Mouse (Mus musculus) midbrain, embryonic 15.5 days (tissue): ENCODE results near the gene Enpp5. TPM values are rescaled to one million over a fixed set of nuclear protein-coding genes. Genes with fewer than 3 reads are reported as not detected.
A peak's percentile ranks its signal among the peaks of the same experiment; 100 is the strongest.

Source experiments
- ATAC-seq: fragments of 200-750 bp; cut with Nextera tagmentation; replicated peaks from 2 replicates; pipeline ENCODE4 v1.8.0; 2017; ENCODE audit warnings: moderate TSS enrichment
- H3K27ac ChIP-seq: fragments of 300-500 bp; sonication (generic); 2 replicates; pipeline ENCODE4 v1.5.1; 2015; ENCODE audit warnings: mild to moderate bottlenecking, inconsistent platforms
- H3K27me3 ChIP-seq: fragments of 300-500 bp; sonication (generic); replicated peaks from 2 replicates; pipeline ENCODE4 v1.6.1; 2015; ENCODE audit warnings: inconsistent platforms
- H3K36me3 ChIP-seq: fragments of 300-500 bp; sonication (generic); replicated peaks from 2 replicates; pipeline ENCODE4 v1.6.1; 2015; ENCODE audit warnings: inconsistent platforms
- H3K4me1 ChIP-seq: fragments of 300-500 bp; sonication (generic); 2 replicates; pipeline ENCODE4 v1.6.1; 2015; ENCODE audit warnings: inconsistent platforms
- H3K4me2 ChIP-seq: fragments of 300-500 bp; sonication (generic); 2 replicates; pipeline ENCODE4 v1.6.1; 2015; ENCODE audit warnings: inconsistent platforms, mild to moderate bottlenecking, moderate library complexity
- H3K4me3 ChIP-seq: fragments of 300-500 bp; sonication (generic); 2 replicates; pipeline ENCODE4 v1.5.1; 2015; ENCODE audit warnings: mild to moderate bottlenecking, inconsistent platforms
- H3K9ac ChIP-seq: fragments of 300-500 bp; sonication (generic); 2 replicates; pipeline ENCODE4 v1.6.1; 2015; ENCODE audit warnings: mild to moderate bottlenecking, inconsistent platforms
- H3K9me3 ChIP-seq: fragments of 300-500 bp; sonication (generic); 2 replicates; pipeline ENCODE4 v1.6.1; 2016; ENCODE audit warnings: inconsistent platforms
- WGBS: fragments of 180-500 bp; shearing (Covaris S2); methylation state at CpG from one replicate; pipeline ENCODE4 v1.1.7; 2015; ENCODE audit warnings: mixed read lengths; 5-methylcytosine and 5-hydroxymethylcytosine counted together
- polyA plus RNA-seq: library from polyadenylated mRNA; unstranded; fragments of >200 nt; fragmentation: Nextera tagmentation; extraction: Ambion mirVana; gene quantifications from 2 replicates; pipeline ENCODE4 v1.2.1, GENCODE M21; 2015

Enpp5 gene
- polyA plus RNA-seq, 1 experiment from 2014 or later, result 121 TPM

DNA sequence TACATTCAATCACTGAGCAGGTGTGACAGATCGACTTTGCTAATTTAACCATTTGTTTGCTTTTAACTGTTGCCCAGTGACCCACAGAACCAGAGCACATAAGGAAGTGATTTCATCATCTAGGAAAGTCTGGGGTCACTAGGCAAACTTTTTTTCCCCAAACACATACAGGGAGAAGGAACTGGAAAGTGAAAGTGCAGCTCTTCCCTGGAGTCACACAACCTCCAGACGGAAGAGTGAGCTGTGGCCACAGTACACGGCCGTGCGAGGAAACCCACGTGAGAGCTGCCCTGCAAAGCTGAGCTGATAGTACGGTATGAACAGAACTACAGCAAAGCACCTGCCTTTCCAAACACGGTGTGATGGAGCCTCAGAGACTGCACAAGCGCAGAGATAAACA, 22.3 kb downstream of the Enpp5 start:
- H3K4me2 ChIP-seq, result no peak overlapping the region
- H3K27ac ChIP-seq, result no peak overlapping the region
- H3K4me3 ChIP-seq, result no peak overlapping the region
- no peaks in the 10 kb centered on the region for H3K9me3 ChIP-seq
- H3K27me3 ChIP-seq, result peaks cover 6% of the 10 kb centered on the region; the same call in 1 of the 2 replicates
- WGBS, result 87% methylated on average over 9 of the region's 9 CpGs
- H3K4me1 ChIP-seq, result peaks cover 7% of the 10 kb centered on the region
- H3K36me3 ChIP-seq, result no peaks in the 10 kb centered on the region
- no peak for ATAC-seq
- H3K9ac ChIP-seq, result no peak overlapping the region

DNA sequence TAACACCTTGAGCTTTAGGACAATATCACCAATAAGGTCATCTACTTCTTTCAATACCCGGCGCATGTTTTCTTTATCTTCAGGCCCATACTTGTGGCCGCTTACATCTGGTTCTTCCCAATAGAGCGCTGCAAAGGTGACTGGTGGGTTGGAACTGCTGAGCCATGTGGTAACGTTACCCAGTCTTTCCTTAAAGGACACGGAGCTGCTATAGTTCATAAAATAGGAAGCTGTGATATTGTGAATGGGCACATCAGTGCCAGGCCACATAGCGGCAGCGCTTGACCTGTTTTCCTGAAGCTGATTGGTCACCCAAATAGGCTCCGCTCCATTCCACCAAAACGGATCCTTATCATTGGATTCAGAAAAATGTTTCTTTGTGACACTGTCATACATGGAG, 23.3 kb downstream of the Enpp5 start:
- WGBS, result 95% methylated on average over 10 of the region's 10 CpGs
- H3K4me3 ChIP-seq, result no peak overlapping the region

DNA sequence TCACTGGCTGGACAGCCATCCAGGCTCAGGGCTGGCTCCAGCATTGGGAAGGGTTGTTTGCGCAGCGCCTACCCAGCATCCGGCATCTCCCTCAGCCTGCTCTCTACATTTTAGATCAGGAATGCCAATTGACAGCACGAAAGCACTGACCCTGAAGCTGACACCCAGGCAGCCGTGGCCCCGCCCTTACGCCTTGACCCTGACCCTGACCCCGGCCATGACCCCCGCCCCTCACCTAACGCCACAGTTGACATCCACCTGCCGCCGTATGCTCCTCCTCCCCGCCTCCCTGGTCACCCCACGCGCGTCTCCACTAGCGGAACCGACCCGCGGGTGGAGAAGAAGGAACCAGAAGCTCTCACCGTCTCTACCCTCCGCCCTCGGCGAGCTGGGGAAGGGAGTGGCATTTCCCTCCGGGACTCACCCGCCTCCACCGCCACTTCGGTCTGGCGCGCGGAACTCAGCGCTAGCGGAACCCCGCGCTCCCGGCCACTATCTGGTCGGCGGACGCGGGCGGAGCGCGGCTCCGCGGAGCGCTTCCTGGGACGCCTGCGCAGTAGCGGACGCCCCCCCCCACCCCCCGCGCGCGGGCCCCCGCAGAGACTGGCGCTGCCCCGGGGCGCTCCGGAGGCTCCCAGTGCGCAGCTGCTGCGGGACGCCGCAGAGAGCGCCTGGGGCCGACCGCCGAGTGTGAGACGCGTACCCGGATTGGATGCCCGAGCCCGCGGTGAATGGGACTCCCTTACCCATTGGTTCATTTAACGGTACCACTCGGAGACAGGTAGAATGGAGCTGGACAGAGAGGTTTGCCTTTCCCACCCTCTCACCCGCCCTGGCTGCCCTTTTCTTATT, 26.9 kb downstream of the Enpp5 start, which contains the start of gene Enpp4:
Gene Enpp4 (minus strand): TSS at position 523 of the 852 bp plus-strand sequence.
- Histone ChIP-seq H3K4me3 (peak within 1 kb of the TSS; percentile 81), H3K27me3 (peaks cover 6% of the 10 kb centered on the region; the same call in 1 of the 2 replicates), H3K4me2 (peak within 1 kb of the TSS; percentile 70), H3K9ac (peak within 1 kb of the TSS; percentile 75), H3K9me3 (no peaks in the 10 kb centered on the region), H3K4me1 (peaks cover 7% of the 10 kb centered on the region), H3K36me3 (no peaks in the 10 kb centered on the region), H3K27ac (peak within 1 kb of the TSS; percentile 66)
- peak; percentile 99 for ATAC-seq
- under 1% methylated on average over 73 of the region's 76 CpGs for WGBS

More for the DNA sequence above, 23.3 kb downstream of the Enpp5 start:
- no peak overlapping the region for H3K9ac ChIP-seq
- no peak overlapping the region for H3K27ac ChIP-seq
- peaks cover 6% of the 10 kb centered on the region; the same call in 1 of the 2 replicates for H3K27me3 ChIP-seq
- ATAC-seq, result no peak
- H3K9me3 ChIP-seq, result no peaks in the 10 kb centered on the region
- peaks cover 7% of the 10 kb centered on the region for H3K4me1 ChIP-seq
- no peak overlapping the region for H3K4me2 ChIP-seq
- no peaks in the 10 kb centered on the region for H3K36me3 ChIP-seq

DNA sequence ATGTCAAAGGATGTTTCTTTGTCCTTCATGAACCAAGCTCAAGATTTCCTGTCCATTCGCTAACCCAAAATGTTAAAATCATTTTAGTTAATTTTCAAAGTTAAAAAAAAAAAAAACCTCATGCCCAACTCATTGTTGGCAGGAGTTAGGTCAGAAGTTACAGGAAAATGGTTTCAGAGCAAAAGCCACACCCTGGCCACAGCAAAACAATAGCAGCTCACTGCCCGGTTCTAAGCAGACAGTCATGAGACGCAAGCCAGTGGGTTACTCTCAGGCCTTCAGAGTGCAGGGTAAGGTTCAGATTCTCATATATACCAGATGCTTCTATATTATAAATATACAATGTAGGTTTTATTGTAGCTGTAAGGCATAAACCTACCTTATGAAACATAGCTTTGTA, 29.7 kb downstream of the Enpp5 start:
- peaks cover 7% of the 10 kb centered on the region for H3K4me1 ChIP-seq
- no peak overlapping the region for H3K27ac ChIP-seq
- no peak overlapping the region for H3K4me3 ChIP-seq
- no peaks in the 10 kb centered on the region for H3K9me3 ChIP-seq
- H3K27me3 ChIP-seq, result peaks cover 6% of the 10 kb centered on the region; the same call in 1 of the 2 replicates
- 79% methylated on average over 3 of the region's 3 CpGs for WGBS
- no peak for ATAC-seq
- H3K9ac ChIP-seq, result no peak overlapping the region
- H3K4me2 ChIP-seq, result no peak overlapping the region
- H3K36me3 ChIP-seq, result no peaks in the 10 kb centered on the region

DNA sequence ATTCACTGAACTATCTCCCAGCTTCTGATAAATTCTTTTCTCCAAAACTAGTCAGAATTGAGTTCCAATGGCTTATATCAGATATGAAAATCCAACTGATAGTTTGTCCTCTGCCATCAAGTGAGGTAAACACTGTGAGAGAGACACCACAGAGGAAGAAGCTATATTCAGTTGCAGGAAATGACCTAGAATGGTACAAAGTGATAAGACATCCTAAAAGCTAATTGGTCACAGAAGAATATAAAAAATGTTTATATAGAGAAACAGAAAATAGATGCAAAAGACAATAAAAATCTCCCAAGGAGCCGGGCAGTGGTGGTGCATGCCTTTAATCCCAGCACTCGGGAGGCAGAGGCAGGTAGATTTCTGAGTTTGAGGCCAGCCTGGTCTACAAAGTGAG, 38.0 kb downstream of the Enpp5 start:
- WGBS, result 80% methylated on average over 2 of the region's 2 CpGs
- no peaks in the 10 kb centered on the region for H3K36me3 ChIP-seq
- H3K9me3 ChIP-seq, result no peaks in the 10 kb centered on the region
- ATAC-seq, result no peak
- no peak overlapping the region for H3K4me2 ChIP-seq
- H3K27me3 ChIP-seq, result no peaks in the 10 kb centered on the region
- H3K4me1 ChIP-seq, result no peaks in the 10 kb centered on the region
- no peak overlapping the region for H3K9ac ChIP-seq
- H3K27ac ChIP-seq, result no peak overlapping the region
- no peak overlapping the region for H3K4me3 ChIP-seq

DNA sequence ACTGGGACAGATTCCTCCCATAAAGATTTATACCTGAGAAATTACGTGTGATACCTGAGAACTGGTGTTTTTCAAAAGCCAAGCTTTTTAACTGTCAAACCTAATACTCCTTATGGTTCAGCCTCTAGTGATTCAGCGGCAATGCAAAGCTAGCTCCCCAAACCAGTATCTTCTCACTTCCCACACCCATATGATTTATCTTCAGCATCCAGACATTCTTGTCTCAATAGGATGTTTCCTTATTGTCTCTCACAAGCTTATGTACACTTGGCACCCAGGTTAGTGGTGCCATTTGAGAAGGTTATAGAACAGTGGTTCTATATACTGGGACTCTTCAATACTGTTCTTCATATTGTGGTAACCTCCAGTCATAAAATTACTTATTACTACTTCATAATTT, 39.1 kb downstream of the Enpp5 start:
- H3K4me2 ChIP-seq, result no peak overlapping the region
- H3K9ac ChIP-seq, result no peak overlapping the region
- H3K36me3 ChIP-seq, result no peaks in the 10 kb centered on the region
- no peak overlapping the region for H3K4me3 ChIP-seq
- no peak for ATAC-seq
- no peaks in the 10 kb centered on the region for H3K27me3 ChIP-seq
- no peak overlapping the region for H3K27ac ChIP-seq
- H3K9me3 ChIP-seq, result no peaks in the 10 kb centered on the region
- WGBS, result 76% methylated on average over 2 of the region's 2 CpGs
- H3K4me1 ChIP-seq, result no peaks in the 10 kb centered on the region

DNA sequence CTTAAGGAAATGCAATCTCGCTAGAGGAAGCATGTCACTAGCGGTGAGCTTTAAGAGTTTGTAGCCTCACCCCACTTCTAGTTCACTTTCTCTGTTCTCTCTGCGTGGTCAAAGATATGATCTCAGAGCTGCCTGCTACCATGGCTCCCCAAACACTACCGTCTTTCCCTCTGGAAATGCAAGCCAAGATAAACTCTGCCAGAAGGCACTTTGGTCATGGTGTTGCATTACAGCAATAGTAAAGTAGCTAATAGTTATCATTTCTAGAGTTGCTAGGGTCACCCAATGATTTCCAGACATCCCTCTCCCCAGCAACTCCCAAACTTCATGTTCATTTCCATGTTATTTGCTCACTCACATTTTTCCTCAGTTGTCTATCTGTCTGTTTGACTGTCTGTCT, 39.6 kb downstream of the Enpp5 start:
- Histone ChIP-seq H3K4me2 (no peak overlapping the region), H3K27me3 (no peaks in the 10 kb centered on the region), H3K4me1 (no peaks in the 10 kb centered on the region), H3K27ac (no peak overlapping the region), H3K4me3 (no peak overlapping the region), H3K9me3 (no peaks in the 10 kb centered on the region), H3K9ac (no peak overlapping the region), H3K36me3 (no peaks in the 10 kb centered on the region)
- no peak for ATAC-seq
- 85% methylated on average over 4 of the region's 4 CpGs for WGBS

DNA sequence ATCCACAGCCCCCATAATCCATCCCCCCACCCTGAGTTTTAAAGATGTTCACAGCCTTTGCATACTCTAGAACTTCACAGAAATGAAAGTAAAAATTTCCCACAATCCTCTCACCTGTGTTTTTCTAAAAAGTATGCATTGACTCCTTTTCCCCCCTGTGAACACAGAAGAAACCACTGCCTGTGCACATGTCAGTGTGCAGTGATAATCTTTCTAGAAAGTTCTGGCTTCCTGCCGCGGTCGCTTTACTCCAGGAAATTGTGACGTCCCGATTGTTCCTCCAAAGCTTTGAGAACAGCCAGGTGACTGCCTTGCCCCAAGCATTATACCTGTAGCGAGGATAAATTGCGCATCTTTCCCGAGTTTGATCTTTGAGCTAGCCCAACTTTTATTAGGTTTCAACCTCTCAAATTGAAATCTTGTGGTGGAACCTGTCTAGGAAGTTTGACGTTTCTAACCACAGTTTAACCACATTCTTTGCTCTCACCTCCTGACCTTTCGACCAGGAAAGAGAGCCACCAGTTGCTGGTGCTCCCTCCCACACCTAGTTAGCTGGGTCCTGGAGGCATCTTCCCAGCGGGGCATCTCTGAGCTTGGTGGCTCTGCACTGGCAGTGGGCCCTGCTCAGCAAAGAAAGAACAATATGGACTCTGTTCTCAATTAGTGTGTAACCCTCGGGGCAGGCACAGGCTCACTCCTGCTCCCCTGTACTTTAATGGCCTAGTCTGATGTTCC, 42.9 kb downstream of the Enpp5 start:
- no peak overlapping the region for H3K4me2 ChIP-seq
- H3K4me1 ChIP-seq, result no peaks in the 10 kb centered on the region
- no peak overlapping the region for H3K27ac ChIP-seq
- H3K36me3 ChIP-seq, result no peaks in the 10 kb centered on the region
- H3K4me3 ChIP-seq, result no peak overlapping the region
- H3K9ac ChIP-seq, result no peak overlapping the region
- no peak for ATAC-seq
- no peaks in the 10 kb centered on the region for H3K9me3 ChIP-seq
- H3K27me3 ChIP-seq, result no peaks in the 10 kb centered on the region
- WGBS, result 82% methylated on average over 12 of the region's 12 CpGs

DNA sequence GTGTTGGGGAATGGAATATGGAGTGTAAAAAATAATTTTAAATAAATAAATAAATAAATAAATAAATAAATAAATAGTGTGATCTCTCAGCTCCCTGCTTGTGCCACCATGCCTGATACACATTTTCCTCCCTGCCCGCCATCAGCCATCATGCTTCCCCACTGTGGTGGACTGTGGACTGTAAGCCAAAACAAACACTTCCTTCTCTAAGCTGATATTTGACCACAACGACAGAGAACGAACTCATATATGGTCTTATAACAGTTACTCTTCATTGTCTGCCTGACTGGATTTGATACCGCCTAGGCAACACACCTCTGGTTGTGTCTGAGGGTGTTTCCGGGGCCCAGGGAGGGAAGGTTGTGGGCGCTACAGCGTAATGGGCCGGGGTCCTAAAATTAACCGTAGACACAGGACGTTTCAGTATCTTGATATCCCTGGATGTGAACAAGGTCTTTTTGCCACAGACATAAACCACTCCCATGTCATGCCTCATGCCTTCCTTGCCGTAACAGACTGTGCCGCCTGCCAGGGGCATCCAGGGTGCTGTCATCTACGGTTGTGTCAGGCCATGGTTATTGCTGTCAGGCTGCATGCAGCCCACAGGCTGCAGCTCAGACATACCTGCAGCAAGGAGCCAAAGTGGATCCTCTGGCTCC, 50.6 kb downstream of the Enpp5 start:
- 89% methylated on average over 13 of the region's 13 CpGs for WGBS
- no peak for ATAC-seq
- no peak overlapping the region for H3K4me3 ChIP-seq

DNA sequence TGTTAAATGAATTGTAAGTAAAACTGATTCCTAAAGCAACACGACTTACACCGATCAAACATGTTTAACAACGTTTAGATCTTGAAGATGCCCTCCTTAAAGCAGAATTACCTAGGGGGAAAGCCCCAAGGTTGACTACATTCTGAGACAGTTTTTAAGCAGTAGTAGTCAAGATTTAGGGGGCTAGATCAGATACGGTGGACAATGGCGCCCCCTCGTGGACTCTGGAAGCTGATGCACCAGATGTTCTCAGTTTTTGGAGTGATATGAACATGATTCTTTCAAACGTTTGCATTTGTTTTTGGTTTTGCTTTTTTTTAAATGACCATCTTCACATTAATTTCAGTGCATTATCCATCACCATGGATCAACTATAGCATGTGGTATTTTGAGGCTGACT, 51.8 kb downstream of the Enpp5 start:
- ATAC-seq, result 0 out of 2 replicates have a peak, but pooled peaks have one; percentile 29
- Histone ChIP-seq H3K4me2 (no peak overlapping the region), H3K27ac (no peak overlapping the region), H3K27me3 (no peaks in the 10 kb centered on the region), H3K4me3 (no peak overlapping the region), H3K36me3 (no peaks in the 10 kb centered on the region), H3K9ac (no peak overlapping the region), H3K4me1 (0 out of 2 replicates have a peak, but pooled peaks cover 4% of the 10 kb centered on the region), H3K9me3 (no peaks in the 10 kb centered on the region)
- WGBS, result 11% methylated on average over 7 of the region's 7 CpGs

More for the DNA sequence above, 50.6 kb downstream of the Enpp5 start:
- H3K9ac ChIP-seq, result no peak overlapping the region
- no peak overlapping the region for H3K4me2 ChIP-seq
- no peaks in the 10 kb centered on the region for H3K9me3 ChIP-seq
- 0 out of 2 replicates have a peak, but pooled peaks cover 2% of the 10 kb centered on the region for H3K4me1 ChIP-seq
- no peaks in the 10 kb centered on the region for H3K36me3 ChIP-seq
- H3K27me3 ChIP-seq, result no peaks in the 10 kb centered on the region
- no peak overlapping the region for H3K27ac ChIP-seq

DNA sequence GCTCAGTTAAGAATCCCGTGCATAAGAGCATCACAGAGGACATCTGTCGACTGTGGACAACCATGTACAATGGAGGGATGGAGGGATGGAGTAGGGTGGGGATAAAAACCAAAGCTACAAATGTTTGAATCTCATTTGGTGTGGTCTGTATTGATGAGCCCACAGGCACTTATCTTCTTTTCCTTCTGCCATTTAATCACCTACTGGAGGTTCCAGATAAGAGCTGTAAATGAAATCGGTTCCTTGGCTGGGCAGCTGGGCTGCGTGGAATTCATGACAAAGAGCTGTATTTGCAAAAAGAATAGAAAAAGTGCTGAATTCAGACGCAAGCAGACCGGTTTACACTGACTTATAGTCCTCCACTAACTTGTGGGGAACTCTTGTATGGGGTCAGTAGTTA, 55.5 kb downstream of the Enpp5 start:
- 59% methylated on average over 6 of the region's 6 CpGs for WGBS

DNA sequence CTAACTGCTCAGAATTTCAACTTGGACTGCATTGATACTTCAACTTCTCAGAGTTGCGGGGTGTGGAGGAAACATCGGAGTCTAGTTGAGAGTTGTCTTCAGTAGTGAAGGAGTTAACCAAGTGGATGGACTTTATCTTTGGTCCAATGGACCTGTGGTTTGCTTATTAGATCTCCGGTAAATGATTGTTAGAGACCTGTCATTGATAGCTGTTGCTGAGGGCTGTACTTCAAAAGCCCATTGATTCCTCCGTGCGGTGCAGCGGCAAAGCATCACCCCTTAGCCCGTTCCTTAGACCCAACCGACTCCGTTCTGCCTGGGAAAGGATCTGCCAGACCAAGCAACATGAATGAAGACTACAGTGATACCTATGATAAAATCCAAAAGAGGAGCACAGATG, 55.9 kb downstream of the Enpp5 start:
- Histone ChIP-seq H3K9ac (no peak overlapping the region), H3K9me3 (no peaks in the 10 kb centered on the region), H3K27ac (no peak overlapping the region), H3K4me3 (no peak overlapping the region), H3K4me1 (0 out of 2 replicates have a peak, but pooled peaks cover 4% of the 10 kb centered on the region), H3K4me2 (no peak overlapping the region), H3K27me3 (no peaks in the 10 kb centered on the region), H3K36me3 (no peaks in the 10 kb centered on the region)
- ATAC-seq, result no peak
- WGBS, result 80% methylated on average over 9 of the region's 9 CpGs

More for the DNA sequence above, 55.5 kb downstream of the Enpp5 start:
- Histone ChIP-seq H3K36me3 (no peaks in the 10 kb centered on the region), H3K4me1 (0 out of 2 replicates have a peak, but pooled peaks cover 4% of the 10 kb centered on the region), H3K9me3 (no peaks in the 10 kb centered on the region), H3K4me3 (no peak overlapping the region), H3K9ac (no peak overlapping the region), H3K4me2 (no peak overlapping the region), H3K27ac (no peak overlapping the region), H3K27me3 (no peaks in the 10 kb centered on the region)
- ATAC-seq, result no peak
